Mouse (Mus musculus) A20 (cell line): ENCODE measurements around the gene Gja5.
A peak's percentile ranks its signal among the peaks of the same experiment; 100 is the strongest.
"Not testable (repeated sequence)": the region's sequence is repeated elsewhere in the genome, so short reads cannot be mapped to it uniquely, and the experiment has no call there.

Experiments
- DNase-seq: peaks from one replicate; pipeline ENCODE4 v3.0.0-alpha.2; 2011; ENCODE audit warnings: low read depth, low spot score

Gja5 gene

DNA sequence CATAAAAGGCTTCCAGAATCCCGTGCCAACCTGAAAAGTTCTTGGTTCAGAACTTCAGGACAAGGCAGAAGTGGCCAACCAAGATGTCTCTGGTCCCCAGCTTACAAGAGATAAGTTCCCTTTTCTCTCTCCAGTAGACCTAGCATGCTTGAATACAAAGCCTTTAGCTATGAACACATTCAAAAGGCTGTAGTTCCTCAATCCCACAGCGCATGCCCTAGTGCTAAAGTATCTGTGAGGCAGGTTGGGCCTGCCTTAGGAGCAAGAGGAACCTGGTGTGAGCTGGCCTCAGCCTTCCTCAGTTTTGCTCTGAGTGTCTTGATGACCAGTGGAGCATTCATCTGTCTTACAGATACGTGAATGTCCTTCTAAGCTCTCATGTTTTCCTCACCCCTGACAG is 131.1 kb downstream of the Gja5 start:
- DNase-seq = peak; percentile 35

DNA sequence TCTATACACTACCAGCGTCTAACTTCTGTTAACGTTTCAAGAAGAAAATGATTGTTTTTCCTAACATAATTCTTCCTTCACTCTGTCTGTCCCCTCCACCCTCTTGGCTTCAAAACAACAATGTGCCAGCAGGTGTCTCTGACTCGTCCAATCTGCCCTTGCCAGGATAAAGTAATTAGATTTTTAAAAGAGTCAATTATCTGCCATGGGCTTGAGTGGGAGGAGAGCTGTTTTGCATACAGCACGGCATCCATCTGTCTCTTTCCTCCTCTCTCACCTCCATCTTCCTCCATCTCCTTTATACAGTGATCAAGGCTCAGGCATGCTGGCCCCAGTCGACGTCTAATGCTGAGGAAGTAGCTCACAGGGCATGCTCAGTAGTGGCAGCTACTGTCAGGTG is 132.6 kb downstream of the Gja5 start:
- no peak for DNase-seq

DNA sequence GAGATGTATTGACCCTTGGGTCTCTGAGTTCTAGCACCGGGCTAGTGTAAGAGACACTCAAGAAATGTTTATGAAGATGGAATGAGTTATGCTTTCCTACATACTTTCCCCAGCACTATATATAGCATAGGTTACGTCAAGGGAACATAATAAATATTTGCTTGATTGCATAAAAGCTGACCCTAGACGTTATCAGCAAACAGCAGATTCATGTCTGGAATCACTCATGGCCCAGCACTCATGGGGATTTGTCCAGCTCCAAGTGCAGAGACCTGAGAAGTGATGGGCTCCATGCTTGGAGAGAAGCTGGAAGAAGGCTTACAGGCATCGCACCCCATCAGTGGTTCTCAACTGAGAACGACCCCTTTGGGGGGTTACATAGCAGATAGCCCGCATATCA is 135.2 kb downstream of the Gja5 start:
- no peak for DNase-seq

DNA sequence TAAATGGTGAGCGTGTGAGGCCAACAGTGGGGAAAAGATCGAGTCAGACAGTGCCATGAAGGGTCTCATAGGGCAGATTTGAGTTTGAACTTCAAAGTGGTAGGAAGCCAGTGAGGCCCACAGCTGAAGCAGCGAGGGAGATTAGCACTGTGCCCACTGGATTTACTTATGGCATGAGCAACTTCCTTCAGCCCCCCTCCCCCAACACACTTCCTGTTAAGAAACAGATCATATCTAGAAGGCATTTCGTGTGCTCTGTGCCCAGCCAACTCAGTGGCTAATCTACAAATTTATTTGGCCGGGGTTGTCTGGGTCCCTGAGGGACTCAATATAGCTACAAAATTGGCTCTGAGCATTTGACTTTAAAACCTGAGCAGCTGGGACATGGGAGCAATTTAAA is 139.7 kb downstream of the Gja5 start:
- DNase-seq = no peak

DNA sequence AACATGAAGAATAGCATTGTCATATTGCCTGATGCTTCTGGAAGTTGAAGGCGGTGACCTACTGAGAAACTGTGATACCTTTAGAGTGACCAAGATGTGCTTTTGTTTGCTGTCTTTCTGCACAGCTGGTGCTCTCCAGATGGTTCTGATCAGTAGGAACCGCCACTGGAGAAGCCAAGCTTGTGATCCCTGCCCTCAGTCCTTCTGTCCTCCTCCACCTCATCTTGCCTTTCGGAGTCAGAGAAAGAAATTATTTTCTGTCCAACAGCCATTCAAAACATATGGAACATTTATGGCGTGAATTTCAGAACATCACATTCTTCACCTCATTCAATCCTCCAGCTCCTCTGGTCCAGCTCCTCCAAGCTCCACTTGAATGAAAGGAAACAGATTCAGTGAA is 143.3 kb downstream of the Gja5 start:
- no peak for DNase-seq

DNA sequence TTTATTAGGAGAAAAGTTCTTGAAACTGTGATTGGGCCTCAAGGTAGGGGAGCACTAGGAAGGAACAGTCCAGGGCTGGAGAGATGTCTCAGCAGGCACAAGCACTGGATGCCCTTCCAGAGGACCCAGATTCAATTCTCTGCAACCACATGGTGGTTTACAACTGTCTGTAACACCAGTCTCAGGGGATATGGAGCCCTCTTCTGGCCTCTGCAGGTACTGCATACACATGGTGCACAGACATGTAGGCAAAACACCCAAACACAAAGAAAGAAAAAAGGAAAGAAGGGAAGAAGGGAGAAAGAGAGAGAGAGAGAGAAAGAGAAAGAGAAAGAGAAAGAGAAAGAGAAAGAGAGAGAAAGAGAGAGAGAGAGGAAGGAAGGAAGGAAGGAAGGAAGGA is 143.9 kb downstream of the Gja5 start:
- peak; percentile 37 for DNase-seq

DNA sequence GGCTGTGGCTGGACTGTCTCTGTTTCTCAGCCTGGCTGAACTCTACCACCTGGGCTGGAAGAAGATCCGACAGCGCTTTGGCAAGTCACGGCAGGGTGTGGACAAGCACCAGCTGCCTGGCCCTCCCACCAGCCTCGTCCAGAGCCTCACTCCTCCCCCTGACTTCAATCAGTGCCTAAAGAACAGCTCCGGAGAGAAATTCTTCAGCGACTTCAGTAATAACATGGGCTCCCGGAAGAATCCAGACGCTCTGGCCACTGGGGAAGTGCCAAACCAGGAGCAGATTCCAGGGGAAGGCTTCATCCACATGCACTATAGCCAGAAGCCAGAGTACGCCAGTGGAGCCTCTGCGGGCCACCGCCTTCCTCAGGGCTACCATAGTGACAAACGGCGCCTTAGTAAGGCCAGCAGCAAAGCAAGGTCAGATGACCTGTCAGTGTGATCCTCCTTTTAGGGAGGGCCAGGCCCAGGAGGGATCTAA is 146.8 kb downstream of the Gja5 start:
- no peak for DNase-seq

DNA sequence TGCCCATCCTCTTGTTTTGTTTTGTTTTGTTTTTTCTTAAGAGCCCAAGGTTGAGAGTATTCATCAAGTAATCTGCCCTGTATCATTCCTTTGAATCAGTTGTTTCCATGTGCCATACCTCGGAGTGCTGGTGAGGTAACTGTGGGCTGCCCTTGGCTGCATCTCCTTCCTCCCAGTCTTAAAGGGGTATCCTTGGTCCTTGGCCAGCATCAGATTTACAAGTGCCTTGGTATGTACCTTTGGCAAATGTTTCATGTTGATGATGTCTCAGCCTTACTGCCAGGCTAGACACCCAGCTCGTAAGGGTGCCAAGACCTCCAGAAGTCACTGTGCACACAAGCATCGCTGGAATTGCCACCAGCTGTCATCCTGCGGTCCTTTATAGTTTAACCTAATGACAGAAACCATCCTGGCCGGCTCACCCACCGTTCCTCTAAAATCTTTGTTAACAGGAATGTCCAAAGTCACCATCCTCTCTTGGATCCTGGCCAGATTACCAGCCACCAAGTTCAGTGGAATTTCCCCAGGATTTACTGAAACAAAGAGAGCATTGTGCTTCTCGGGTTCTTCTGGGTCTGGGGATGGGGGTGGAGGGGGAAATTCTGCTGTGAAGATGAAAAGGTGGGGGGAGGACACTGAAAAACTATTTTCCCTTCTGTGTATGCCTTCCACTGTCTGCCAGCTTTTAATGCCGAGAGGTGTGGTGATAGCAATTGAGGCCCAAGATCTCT is 147.7 kb downstream of the Gja5 start:
- no peak for DNase-seq

DNA sequence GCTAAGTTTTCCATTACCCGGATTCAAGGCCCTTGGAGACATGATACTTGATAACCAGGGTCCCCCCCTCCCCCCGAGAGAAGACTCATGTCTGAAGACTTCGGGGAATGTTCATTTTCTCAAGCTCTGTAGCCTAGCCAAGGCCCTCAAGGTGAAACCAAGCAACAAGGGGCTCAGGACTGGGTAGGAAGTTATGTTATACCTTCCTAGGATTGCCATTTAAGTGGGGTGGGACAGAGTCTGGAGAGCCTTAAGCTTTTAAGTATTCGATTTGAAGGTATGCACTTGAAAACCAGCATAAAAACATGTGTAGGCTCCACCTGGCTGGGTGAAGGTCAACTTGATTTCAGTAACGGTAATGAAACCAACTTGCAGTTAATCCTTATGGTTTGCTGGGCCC is 154.2 kb downstream of the Gja5 start:
- no peak for DNase-seq

DNA sequence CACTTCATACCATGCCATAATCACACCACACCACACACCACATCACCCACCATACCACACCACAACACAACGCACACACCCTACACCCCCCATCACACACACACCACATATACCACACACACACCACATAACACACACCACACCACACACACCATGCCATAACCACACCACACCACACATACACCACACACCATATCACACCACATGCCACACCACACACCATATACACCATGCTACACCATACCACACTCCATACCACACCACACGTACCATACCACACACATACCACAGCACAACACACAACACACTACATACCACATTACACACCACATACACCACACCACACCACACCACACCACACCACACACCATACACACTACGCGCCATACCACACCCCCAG is 155.6 kb downstream of the Gja5 start:
- no peak for DNase-seq

DNA sequence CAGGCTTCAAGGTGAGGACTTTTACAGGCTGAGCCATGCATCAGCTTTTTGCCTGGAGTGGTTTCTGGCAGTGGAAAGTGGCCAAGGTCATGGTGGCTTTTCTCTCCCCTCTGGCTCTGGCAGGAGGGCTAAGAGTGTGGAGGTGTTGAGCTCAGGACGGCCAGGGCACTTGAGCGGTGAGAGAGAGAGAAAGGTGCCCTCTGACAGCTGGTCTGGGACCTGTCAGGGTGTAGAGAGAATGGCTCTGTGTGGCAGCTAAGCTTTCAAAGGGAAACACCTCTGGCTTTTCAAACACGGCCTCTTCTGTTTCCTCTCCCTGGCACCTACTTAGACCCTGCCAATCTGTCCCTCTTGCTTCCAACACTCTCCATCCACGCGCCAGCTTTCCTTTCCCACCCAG is 158.3 kb downstream of the Gja5 start:
- DNase-seq = no peak

DNA sequence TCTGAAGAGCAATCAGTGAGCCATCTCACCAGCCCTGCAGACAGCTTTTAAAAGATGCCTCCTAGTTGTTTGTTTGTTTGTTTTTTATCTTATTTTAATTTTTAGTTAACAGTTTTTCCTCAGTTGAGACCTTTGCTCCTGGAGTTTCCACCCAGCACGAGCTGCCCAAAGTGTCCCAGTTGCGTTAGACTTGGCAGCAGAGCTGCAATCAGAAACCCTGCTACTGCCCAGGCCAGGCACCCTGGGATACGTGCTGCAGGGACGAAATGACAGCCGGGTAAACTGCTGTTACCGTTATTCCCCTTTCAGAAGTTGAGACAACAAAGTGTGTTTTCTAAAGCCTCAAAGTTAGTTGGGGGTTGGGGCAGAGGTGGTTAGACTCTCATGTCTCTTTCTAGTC is 159.6 kb downstream of the Gja5 start:
- no peak for DNase-seq

DNA sequence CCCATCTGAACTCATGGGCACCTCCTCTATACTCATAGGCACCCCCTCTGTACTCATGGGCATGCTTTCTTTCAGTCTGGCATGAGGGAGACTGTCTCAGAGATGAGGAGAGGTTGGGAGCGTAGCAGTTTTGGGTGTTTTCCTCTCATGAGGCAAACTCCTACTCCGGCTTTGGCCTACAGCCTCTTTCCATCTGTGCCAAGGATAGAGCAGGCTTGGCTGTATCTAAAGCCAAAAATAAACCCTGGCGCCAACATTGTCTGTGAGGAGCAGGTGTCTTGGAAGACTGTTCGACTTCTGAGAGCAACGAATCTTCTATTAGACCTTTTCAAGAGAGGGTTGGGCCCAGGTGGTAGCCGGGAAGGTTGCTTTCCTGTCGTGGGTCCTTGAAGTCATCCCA is 165.1 kb downstream of the Gja5 start:
- DNase-seq = not testable (repeated sequence)

DNA sequence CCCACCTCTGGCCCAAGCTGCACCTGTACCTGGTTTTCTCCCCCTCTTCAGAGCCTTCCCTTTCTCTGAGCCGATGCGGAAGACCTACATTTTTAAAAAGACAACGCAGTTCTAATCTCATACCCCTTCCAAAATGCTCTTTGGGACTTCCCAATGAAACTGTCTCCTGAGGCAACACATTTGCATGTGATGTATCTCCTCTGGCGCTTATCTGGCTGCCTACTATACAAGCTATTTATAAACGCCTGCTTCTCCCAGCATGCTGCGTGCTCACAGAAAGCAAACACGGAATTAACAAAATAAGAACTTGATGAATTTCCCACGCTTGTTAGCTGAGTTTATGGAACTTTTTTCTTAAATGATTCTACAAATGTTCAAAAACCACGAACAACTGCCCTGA is 167.4 kb downstream of the Gja5 start:
- not testable (repeated sequence) for DNase-seq

DNA sequence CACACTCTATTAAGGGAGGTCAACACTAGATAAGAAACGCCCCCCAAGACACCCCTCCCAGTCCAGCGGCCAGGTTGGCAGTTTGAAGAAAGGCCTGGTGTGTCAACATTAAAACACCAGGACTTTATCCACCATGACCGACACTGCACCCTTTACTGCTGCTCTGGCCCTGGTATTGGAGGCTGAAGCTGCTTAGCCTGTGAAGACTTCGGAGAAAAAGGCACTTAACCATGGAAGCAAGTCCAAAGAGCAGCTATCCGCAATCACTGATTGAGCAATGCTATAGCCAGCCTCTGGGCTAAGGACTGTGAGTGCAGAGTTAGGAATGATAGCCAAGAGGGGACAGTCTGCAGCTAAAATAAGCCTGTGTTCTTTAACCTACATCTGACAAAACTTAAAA is 167.9 kb downstream of the Gja5 start:
- DNase-seq = not testable (repeated sequence)

DNA sequence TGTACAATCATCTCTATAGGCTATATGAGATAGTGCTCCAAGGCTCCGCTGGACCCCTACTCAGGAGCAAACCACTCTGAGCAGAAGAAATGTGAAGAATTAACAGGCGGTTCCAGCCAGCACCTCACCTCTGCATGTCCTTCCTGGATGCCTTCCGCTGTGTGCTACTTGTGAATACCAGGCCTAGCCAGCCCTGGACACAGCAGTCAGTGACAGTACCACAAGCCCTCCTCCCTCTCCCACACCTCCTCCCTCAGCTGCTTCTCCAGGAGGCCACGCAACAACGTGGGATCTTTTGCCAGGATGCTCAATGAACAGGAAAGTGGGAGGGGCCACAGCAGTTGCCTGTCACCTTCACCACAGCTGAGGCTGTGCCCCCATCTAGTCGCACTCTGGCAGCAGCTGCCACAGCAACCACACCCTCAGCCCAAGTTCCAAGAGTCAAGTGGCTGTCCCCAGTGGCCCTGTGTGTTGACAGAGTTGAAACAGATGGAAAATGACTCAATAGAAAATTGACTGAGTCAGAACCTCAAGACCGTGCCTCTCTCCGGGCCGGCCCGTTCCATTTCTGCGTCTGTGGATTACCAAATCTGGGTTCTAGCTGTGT is 171.4 kb downstream of the Gja5 start:
- not testable (repeated sequence) for DNase-seq

DNA sequence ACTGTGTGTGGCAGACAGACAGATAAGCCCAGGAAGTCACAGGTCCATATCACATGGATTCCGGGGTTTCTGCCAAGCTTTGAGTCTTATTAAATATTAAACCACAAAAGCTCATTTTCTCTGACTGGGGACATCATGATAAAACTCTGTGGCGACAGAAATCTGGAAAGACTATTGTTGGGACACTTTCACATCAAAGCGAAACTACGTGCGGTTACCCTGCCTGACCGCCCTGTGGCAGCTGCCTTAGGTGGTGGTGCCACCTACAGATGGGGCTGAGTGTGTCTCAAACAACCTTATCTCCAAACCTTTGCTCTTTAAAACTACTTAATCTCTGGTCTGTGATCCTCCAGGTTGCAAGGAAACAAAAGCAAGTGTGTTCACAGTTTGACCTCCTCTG is 171.9 kb downstream of the Gja5 start:
- DNase-seq = peak; percentile 68

DNA sequence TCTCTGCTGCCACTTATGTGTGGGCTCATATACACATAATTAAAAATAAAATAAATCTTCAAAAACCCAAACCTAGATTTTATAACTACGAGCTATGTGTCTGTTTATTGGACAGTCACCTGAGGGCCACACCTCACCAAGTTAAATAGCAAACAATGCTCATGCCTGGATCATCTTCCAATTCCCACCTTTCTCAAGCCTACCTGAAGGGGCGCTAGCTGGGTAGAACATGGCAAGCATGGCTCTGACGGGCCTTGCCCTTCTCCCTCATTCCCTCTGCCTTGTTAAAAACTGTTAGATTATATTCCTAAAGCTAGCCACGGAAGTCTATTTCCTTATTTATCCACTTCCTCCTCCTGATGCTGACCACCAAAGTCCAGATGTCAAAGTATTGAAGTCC is 173.9 kb downstream of the Gja5 start:
- DNase-seq = no peak

DNA sequence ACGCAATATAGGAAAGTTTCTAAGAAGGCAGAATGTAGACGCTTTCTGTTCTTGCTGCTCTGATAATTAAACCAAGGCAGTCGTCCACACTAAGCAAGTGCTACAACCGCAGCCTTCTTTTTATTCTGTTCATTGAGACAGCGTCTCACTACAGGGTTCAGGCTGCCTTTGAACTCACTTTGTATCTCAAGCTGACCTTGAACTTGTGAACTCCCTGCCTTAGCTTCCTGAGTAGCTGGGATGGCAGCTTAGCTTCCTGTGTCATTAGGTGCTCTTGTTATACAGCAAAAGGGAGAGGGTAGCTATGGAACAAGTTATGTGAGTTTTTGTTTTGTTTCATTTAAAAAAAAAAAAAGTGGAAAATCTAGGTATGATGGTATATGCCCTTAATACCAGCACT is 177.7 kb downstream of the Gja5 start:
- no peak for DNase-seq

DNA sequence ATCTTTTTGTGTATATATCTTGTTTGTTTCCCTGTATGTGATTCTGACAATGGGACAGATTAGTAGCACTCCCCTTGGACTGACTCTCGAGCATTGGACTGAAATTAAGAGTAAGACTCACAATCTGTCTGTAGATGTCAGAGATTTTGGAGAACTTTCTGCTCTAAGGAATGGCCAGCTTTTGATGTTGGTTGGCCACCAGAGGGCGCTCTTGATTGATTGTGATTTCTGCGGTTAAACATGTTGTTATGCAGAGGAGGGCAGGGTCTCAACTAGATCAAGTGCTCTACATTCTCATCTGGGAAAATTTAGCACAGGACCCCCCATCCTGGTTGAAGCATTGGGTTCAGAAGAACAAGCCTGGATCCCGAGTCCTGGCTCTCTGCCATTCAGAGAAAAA is 182.8 kb downstream of the Gja5 start:
- DNase-seq = peak; percentile 59

DNA sequence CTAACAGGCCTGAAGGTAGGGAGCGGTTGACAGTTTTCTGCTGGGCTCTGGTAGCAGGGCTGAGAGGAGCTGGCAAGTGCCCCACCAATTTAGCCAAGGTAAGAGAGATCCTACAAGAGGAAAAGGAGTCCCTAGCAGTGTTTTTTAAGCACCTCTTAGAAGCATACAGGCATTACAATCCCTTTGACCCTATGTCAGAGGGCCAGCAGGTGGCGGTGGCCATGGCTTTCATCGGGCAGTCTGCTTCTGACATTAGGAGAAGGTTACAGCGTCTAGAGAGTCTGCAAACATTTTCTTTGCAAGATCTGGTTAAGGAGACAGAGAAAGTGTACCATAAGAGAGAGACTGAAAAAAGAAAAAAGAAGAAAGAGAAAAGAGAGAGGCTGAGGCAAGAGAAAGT is 183.8 kb downstream of the Gja5 start:
- DNase-seq = not testable (repeated sequence)

DNA sequence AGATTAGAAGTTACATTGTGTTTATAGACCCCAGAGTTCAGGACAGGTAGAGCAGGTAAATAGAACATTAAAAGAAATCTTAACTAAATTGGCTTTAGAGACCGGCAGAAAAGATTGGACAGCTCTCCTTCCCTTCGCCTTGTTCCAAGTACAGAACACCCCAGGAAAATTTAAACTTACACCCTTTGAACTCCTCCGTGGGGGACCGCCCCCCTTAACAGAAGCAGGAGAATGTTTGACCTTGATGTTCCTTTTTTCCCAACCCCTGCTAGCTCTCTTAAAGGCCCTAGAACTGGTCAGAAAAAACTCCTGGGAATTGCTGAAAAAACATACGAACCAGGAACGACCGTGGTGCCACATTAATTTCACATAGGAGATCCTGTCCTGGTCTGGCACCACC is 187.5 kb downstream of the Gja5 start:
- not testable (repeated sequence) for DNase-seq

DNA sequence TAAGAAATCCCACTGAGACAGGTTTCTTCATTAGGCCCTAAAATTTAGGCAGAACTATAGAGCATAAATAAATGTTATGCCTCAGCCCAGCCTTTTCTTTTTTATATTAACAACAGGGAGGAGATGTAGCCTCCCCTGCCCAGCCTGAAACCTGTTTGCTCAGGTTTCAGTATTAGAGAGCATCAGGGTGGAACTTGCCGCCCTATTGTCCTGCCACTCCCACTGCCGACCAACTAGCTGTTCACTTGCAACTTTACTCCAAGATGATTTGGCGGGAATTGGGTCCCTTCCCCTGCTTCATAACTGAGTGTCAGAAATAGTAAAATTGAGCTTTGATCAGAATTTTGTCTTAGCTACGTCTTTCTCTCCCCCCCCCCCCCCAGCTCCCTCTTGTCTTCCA is 192.2 kb downstream of the Gja5 start:
- DNase-seq = not testable (repeated sequence)
